Mouse (Mus musculus) forebrain, embryonic 16.5 days (tissue): ENCODE measurements around the gene Scfd2. TPM values are rescaled to one million over a fixed set of nuclear protein-coding genes. Genes with fewer than 3 reads are reported as not detected.

Experiments
- ATAC-seq: fragments of 200-750 bp; cut with Nextera tagmentation; 2 replicates; pipeline ENCODE4 v1.8.0; 2017; ENCODE audit warnings: mild to moderate bottlenecking, moderate library complexity
- H3K27ac ChIP-seq: fragments of 300-500 bp; sonication (generic); 2 replicates; pipeline ENCODE4 v1.5.1; 2014; ENCODE audit warnings: low read length, control low read depth
- H3K27me3 ChIP-seq: fragments of 300-500 bp; sonication (generic); replicated peaks from 2 replicates; pipeline ENCODE4 v1.6.1; 2014; ENCODE audit warnings: low read length; ENCODE audit not compliant: control insufficient read depth, insufficient read depth
- H3K36me3 ChIP-seq: fragments of 300-500 bp; sonication (generic); 2 replicates; pipeline ENCODE4 v1.6.1; 2014; ENCODE audit not compliant: control insufficient read depth, insufficient read depth
- H3K4me1 ChIP-seq: fragments of 300-500 bp; sonication (generic); replicated peaks from 2 replicates; pipeline ENCODE4 v1.6.1; 2014; ENCODE audit warnings: low read length; ENCODE audit not compliant: control insufficient read depth, insufficient read depth
- H3K4me2 ChIP-seq: fragments of 300-500 bp; sonication (generic); 2 replicates; pipeline ENCODE4 v1.6.1; 2014; ENCODE audit warnings: mild to moderate bottlenecking, low read length, control low read depth
- H3K4me3 ChIP-seq: fragments of 300-500 bp; sonication (generic); replicated peaks from 2 replicates; pipeline ENCODE4 v1.5.1; 2014; ENCODE audit warnings: mild to moderate bottlenecking, low read length, control low read depth
- H3K9ac ChIP-seq: fragments of 300-500 bp; sonication (generic); replicated peaks from 2 replicates; pipeline ENCODE4 v1.6.1; 2014; ENCODE audit warnings: low read depth, low read length, control low read depth
- H3K9me3 ChIP-seq: fragments of 300-500 bp; sonication (generic); 2 replicates; pipeline ENCODE4 v1.6.1; 2016; ENCODE audit warnings: low read length; ENCODE audit not compliant: control insufficient read depth
- WGBS: fragments of 180-500 bp; shearing (Covaris S2); extraction: QIAGEN DNeasy Blood & Tissue Kit; methylation state at CpG from one replicate; pipeline ENCODE4 v1.1.7; 2014; 5-methylcytosine and 5-hydroxymethylcytosine counted together
- polyA plus RNA-seq: library from polyadenylated mRNA; unstranded; fragments of >200 nt; fragmentation: Nextera tagmentation; extraction: Ambion mirVana; gene quantifications from 2 replicates; pipeline ENCODE4 v1.2.1, GENCODE M21; 2015

The Scfd2 gene
- polyA plus RNA-seq, 1 experiment from 2014 or later = 28.4 TPM

DNA sequence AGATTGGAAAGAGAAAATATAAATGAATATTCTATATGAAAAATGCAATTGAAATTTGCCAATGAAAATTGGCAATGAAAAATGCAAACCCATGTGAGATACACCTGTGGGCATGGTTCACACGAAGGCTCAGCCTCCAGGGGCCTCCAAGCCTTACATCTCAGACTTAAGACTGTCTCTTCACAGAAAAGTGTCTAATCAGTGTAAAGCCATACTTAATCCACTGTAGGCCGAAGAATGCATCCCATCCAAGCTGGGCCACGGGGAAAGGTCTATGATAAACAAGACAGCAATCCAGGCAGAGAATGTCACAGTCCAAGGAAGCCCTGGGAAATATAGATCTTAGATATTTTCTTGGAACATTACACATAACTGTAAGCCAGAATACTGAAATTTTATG is 198.3 kb downstream of the Scfd2 start:
- ATAC-seq = no peak
- Histone ChIP-seq H3K27ac (no peak overlapping the region), H3K9ac (no peak overlapping the region), H3K4me3 (no peak overlapping the region), H3K4me2 (no peak overlapping the region), H3K9me3 (no peaks in the 10 kb centered on the region), H3K27me3 (no peaks in the 10 kb centered on the region), H3K36me3 (no peaks in the 10 kb centered on the region), H3K4me1 (peaks cover 19% of the 10 kb centered on the region)
- 65% methylated on average over 3 of the region's 3 CpGs for WGBS

DNA sequence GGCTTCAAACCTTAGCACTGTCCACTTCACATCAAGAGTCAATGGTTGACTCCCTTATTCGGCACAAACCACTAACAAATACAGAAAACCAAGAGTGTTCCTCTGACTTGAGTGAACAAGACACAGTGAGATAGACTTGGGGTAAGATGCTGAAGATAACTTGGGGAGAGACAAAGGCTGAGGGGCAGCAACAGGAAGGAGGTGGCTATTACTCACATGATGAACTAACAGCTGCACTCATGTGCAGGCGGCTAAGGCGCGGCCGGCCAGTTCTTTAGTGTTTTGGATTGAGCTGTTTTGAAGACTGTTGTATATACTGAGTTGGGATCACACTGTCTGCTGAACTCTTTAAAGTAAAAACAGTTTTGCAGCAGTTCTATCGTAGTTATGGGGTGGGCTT is 205.3 kb downstream of the Scfd2 start:
- Histone ChIP-seq H3K9ac (no peak overlapping the region), H3K27ac (no peak overlapping the region), H3K4me1 (no peaks in the 10 kb centered on the region), H3K9me3 (no peaks in the 10 kb centered on the region), H3K27me3 (no peaks in the 10 kb centered on the region), H3K4me3 (no peak overlapping the region), H3K36me3 (no peaks in the 10 kb centered on the region), H3K4me2 (no peak overlapping the region)
- ATAC-seq = no peak
- WGBS = 97% methylated on average over 6 of the region's 6 CpGs

DNA sequence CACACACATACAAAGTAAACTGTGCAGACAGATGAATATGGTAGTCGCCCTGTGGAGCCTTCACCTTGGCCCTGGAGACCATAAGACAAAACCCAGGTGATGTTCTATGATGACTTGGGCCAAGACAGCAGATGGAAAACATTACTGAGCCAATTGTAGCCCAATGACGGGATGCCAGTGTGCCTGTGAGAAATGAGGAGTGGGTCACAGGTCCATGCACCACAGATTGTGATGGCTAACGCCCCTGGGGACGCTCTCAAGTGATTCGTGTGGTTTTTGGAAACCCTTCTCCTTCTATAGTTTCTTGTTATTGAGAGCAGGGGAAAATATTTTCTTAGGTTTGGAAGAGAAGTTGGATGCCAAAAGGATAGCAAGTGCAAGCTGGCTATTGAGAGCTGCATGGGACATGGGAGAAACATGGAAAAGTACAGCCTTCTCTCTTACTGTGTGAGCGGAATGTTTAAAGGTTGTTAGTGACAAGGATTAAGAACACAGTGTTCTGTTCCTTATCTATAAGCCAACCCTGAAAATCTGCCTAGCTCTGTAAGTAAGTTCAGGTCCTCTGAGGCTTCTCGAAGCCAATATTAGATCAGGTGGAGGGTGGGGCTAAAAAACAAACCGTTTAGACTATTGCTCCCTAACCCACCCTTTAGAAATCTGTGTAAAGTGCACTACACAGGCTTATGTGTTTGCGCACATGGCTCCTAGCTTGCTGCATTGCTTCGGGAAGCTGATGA is 210.4 kb downstream of the Scfd2 start:
- no peak overlapping the region for H3K4me3 ChIP-seq
- 84% methylated on average over 10 of the region's 10 CpGs for WGBS
- no peaks in the 10 kb centered on the region for H3K9me3 ChIP-seq
- no peaks in the 10 kb centered on the region for H3K4me1 ChIP-seq
- H3K9ac ChIP-seq = no peak overlapping the region
- H3K27ac ChIP-seq = no peak overlapping the region
- H3K36me3 ChIP-seq = no peaks in the 10 kb centered on the region
- H3K27me3 ChIP-seq = no peaks in the 10 kb centered on the region
- no peak for ATAC-seq
- H3K4me2 ChIP-seq = no peak overlapping the region

DNA sequence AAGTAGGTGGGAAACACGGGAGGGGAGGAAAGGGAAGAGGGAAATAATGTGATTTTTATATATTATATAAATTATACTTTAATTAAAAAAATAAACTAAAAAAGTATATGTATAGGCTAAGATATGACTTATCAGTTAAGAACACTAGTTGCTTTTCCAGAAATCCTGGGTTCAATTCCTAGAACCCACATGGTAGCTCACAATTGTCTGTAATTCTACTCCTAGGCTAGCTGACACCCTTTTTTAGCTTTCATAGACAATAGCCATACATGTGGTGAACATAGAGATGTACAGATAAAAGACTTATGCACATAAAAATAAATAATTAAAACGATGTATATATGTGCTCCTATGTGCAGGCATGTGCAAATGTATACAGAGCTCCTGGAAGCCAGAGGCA is 212.0 kb downstream of the Scfd2 start:
- Histone ChIP-seq H3K9ac (no peak overlapping the region), H3K4me1 (no peaks in the 10 kb centered on the region), H3K4me2 (no peak overlapping the region), H3K36me3 (no peaks in the 10 kb centered on the region), H3K27me3 (no peaks in the 10 kb centered on the region), H3K4me3 (no peak overlapping the region), H3K9me3 (no peaks in the 10 kb centered on the region), H3K27ac (no peak overlapping the region)
- ATAC-seq = no peak
- 85% methylated on average over 2 of the region's 2 CpGs for WGBS

DNA sequence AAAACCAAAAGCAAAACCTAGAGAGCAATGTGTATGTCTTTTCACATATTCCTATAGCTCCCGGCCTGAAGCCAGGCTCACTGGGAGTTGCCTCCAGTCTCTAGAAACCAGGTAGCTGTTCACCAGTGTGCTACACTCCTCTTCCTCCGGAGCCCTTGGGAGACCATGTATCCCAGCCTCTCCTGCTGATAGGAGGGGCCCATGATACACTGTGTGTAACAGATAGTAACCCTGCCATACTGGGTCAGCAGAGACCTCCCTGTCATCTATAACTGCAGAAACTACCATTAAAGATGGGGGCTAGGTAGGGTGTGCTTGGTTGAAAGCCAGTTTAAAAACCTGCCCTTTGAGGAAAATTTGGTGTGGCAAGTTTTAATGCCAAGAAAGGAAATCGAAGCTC is 214.4 kb downstream of the Scfd2 start:
- WGBS = 94% methylated on average over 3 of the region's 3 CpGs

DNA sequence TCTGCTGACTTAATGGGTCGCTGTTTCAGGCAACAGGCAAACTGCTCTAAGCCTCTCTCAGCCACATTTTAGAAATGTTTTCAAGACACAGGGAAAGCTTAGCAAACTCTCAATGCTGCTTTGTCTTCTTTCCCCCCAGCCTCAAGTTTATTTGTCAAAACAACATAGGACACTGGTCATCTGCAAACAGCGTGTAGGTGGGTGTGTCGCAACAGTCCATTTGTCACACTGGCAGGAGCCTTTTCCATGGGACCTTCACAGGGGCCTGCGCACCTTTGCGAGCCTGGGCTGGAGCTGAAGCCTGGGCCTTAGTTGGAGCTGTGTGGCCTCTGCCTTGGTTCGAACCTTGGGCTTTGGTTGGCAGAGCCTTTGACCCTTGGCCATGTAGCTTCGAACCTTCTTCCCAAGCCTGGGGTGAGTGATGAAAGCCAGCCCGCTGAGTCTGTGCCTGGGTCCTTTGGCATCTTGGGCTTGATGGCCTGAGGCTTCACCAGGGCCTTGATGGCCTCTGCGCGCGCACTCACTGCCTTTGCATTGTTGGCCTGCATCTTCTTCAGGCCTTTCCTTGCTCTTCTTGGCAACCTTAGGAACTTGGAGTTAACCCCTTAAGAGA is 215.1 kb downstream of the Scfd2 start:
- Histone ChIP-seq H3K36me3 (no peaks in the 10 kb centered on the region), H3K27ac (no peak overlapping the region), H3K27me3 (no peaks in the 10 kb centered on the region), H3K4me2 (no peak overlapping the region), H3K9me3 (no peaks in the 10 kb centered on the region), H3K4me3 (no peak overlapping the region), H3K9ac (no peak overlapping the region), H3K4me1 (no peaks in the 10 kb centered on the region)
- 93% methylated on average over 11 of the region's 11 CpGs for WGBS
- no peak for ATAC-seq

More for the DNA sequence above, 214.4 kb downstream of the Scfd2 start:
- H3K4me2 ChIP-seq = no peak overlapping the region
- no peaks in the 10 kb centered on the region for H3K9me3 ChIP-seq
- H3K9ac ChIP-seq = no peak overlapping the region
- no peak overlapping the region for H3K27ac ChIP-seq
- H3K27me3 ChIP-seq = no peaks in the 10 kb centered on the region
- H3K36me3 ChIP-seq = no peaks in the 10 kb centered on the region
- ATAC-seq = no peak
- H3K4me1 ChIP-seq = no peaks in the 10 kb centered on the region
- no peak overlapping the region for H3K4me3 ChIP-seq

DNA sequence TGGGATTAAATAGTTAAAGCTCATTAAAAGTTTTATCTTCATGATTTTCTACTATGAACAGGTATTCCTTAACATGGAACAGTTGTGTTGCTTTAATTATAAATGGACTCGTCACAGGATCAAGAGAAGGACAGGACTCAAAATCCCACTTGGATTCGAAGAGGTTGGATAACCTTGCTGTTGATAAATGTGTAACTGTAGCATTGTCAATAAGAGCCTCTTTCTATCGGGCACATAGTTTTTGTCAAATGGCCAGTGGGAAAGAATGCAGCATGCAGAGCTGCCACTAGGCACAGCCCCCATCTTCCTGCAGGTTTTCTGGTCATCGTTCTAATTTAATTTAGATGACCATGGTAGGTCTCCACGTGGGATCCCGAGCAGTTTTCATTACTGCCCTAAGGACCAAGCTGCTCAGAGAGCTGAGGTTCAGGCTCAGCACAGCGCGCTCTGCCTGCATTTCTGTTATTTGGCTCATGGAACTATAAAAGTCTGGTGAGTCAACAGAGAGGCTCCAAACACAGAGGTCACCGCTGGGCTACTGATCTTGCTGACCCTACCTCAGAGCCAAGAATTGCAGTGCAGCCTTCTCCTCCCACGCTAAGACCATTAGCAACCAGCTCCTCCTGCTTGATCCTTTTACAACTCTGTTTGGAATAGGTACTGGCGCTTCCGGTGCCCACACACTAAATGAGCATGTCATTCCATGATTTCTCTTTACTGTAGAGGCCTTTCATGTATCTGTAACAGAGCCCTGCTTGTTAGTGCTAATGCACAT is 215.9 kb downstream of the Scfd2 start:
- no peak overlapping the region for H3K9ac ChIP-seq
- WGBS = 73% methylated on average over 12 of the region's 12 CpGs
- no peak overlapping the region for H3K4me2 ChIP-seq
- no peak overlapping the region for H3K27ac ChIP-seq
- no peaks in the 10 kb centered on the region for H3K27me3 ChIP-seq
- H3K4me1 ChIP-seq = no peaks in the 10 kb centered on the region
- no peak overlapping the region for H3K4me3 ChIP-seq
- H3K9me3 ChIP-seq = no peaks in the 10 kb centered on the region
- no peaks in the 10 kb centered on the region for H3K36me3 ChIP-seq
- ATAC-seq = no peak

DNA sequence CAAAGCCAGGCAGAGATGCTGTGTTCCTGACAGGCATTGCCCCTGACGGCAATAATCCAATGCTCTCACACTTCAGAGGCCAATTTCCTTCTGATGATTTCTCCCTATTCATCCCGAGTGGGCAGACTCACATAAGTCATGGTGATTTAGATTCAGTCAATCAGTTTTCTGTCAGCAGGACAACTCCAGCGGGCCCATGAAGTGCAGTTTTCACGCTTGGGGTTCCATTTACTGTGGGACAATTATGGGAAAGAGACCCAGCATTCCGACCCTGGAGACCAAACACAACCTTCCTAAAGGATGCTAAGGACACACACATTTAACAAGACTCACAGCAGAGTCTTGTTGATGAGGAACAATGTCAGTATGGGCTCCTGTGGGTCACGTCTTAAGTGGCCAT is 217.1 kb downstream of the Scfd2 start:
- H3K9me3 ChIP-seq = no peaks in the 10 kb centered on the region
- no peaks in the 10 kb centered on the region for H3K36me3 ChIP-seq
- H3K27me3 ChIP-seq = no peaks in the 10 kb centered on the region
- no peak overlapping the region for H3K4me2 ChIP-seq
- no peak overlapping the region for H3K4me3 ChIP-seq
- H3K27ac ChIP-seq = no peak overlapping the region
- WGBS = 65% methylated on average over 6 of the region's 6 CpGs
- H3K9ac ChIP-seq = no peak overlapping the region
- H3K4me1 ChIP-seq = no peaks in the 10 kb centered on the region
- ATAC-seq = no peak

DNA sequence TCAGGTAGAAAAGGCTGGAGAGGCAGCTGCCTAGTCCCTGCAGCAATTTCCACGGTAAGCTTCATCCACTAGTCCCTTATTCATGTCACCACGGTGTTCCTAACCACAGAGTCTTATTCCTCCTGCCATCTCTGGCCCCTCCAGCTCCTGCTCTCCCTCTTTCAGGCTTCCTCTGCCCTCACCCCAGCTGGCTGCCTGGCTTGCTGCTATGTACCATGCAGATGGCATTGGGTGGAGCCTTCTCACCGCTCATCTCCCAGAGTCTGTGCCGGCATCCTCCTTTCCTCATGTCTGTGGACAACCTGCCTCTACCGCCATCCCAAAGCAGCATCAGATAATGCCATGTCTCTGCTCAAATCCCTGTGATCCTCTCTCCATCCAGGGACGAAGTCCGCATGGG is 218.0 kb downstream of the Scfd2 start:
- 85% methylated on average over 7 of the region's 7 CpGs for WGBS
- H3K9me3 ChIP-seq = no peaks in the 10 kb centered on the region
- no peaks in the 10 kb centered on the region for H3K36me3 ChIP-seq
- H3K27me3 ChIP-seq = no peaks in the 10 kb centered on the region
- ATAC-seq = no peak
- H3K4me1 ChIP-seq = no peaks in the 10 kb centered on the region
- H3K4me3 ChIP-seq = no peak overlapping the region
- no peak overlapping the region for H3K27ac ChIP-seq
- H3K4me2 ChIP-seq = no peak overlapping the region
- no peak overlapping the region for H3K9ac ChIP-seq
